Mouse (Mus musculus): ENCODE measurements around the gene Snx18. TPM values are rescaled to one million over a fixed set of nuclear protein-coding genes. Genes with fewer than 3 reads are reported as not detected.

Snx18 gene
- polyA plus RNA-seq, 1 experiment: 13.7 TPM

DNA sequence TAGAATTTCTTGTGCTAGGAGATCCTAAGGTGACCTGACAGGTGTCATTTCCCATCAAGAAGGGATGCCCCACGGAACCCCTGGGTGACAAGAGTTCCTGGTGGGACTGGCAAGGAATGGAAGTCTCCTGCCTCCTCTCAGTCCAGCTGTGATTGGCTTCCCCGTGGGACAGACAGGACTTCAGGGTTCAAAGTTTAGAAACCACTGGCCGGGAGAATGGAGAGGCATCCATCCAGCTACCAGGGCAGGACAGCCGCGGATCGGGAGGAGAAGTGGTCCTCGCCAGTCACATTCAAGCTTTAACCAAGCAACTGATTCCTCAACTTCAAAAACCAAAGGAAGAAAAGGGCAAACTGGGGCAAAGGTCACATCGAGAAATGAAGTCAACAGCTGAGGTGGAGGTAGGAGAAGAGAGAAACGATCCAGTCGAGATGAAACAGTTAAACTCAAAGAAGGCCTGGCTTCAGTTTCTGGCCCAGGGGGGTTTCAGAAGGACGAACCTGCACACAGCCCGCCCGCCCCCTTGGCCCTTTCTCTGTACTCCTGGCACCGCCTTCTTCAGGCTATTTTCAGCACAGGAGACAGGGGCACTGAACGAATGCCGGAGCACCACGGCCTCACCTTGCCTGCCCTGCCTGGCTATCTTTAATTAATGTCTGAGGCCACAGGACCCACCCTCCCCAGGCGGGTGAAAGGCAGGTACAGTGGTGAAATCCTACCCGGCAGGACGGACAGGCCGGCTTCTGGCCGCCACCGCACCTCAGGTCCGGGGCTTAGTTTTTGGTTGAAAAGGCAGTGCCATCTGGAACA is 6.0 kb downstream of the Snx18 start:
- Histone ChIP-seq H3K27me3 (ENCODE audit: control insufficient read depth, insufficient read depth, low read length) (no peaks in the 10 kb centered on the region), H3K4me3 (ENCODE audit: extremely low read depth, insufficient read depth, insufficient read length) (no peak overlapping the region), H3K27ac (ENCODE audit: insufficient read depth, low read length) (no peak overlapping the region; the same call in 1 of the 2 replicates), H3K36me3 (ENCODE audit: control insufficient read depth, insufficient read depth, low read length) (peaks cover 1% of the 10 kb centered on the region; the same call in 1 of the 2 replicates), H3K4me1 (ENCODE audit: control insufficient read depth, insufficient read depth, insufficient read length) (peaks cover 15% of the 10 kb centered on the region; the same call in 1 of the 2 replicates)
- TF ChIP-seq POLR2A (IDR thresholded peaks at IDR 0.05; ENCODE audit: low read depth, low read length) (no peak), CTCF (IDR thresholded peaks at IDR 0.05; ENCODE audit: extremely low read depth, insufficient read depth, insufficient read length, insufficient replicate concordance) (no peak)
- no peak for DNase-seq (ENCODE audit: low read depth in 1 of 2, low spot score in 2 of 2)
- 86% methylated on average over 24 of the region's 24 CpGs for WGBS

DNA sequence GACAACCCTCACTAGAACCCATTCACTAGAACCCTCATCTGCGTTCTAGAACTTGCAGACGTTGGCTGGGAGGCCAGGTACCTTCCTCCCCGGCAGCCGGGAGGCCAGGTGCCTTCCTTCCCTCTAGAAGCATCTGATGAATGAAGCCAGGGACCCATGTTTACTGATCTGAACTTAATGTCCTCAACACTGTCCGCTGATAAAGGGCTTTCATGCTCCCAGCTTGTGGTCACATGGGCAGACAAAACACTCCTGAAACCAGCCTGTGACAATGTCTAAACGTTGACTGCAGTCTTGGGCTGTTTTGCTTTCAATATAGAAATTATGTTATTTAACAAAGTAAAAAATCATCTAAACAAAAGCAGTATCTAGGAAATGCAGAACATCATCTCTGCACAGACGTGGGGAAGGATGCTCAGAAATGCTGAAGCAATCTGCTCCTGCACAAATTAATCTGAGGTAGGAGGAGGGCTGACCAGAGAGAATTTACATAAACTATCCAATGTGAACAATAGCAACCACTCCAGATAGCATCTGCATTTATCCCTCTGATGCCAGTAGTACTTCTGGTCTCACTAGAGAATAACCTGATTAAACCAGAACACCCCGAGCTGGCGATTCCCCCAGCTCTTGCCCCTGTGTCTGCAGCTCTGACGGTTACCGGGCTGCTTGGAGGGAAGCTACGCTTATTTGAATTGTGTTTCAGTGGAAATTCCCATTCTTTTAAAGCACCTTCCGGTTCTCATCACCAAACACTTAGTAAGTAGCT is 7.4 kb downstream of the Snx18 start:
- TF ChIP-seq CTCF (IDR thresholded peaks at IDR 0.05; ENCODE audit: extremely low read depth, insufficient read depth, insufficient read length, insufficient replicate concordance) (no peak), POLR2A (IDR thresholded peaks at IDR 0.05; ENCODE audit: low read depth, low read length) (no peak)
- Histone ChIP-seq H3K36me3 (ENCODE audit: control insufficient read depth, insufficient read depth, low read length) (peaks cover 1% of the 10 kb centered on the region; the same call in 1 of the 2 replicates), H3K4me3 (ENCODE audit: extremely low read depth, insufficient read depth, insufficient read length) (no peak overlapping the region), H3K4me1 (ENCODE audit: control insufficient read depth, insufficient read depth, insufficient read length) (peaks cover 10% of the 10 kb centered on the region; the same call in 1 of the 2 replicates), H3K27ac (ENCODE audit: insufficient read depth, low read length) (no peak overlapping the region), H3K27me3 (ENCODE audit: control insufficient read depth, insufficient read depth, low read length) (no peaks in the 10 kb centered on the region)
- DNase-seq (ENCODE audit: low read depth in 1 of 2, low spot score in 2 of 2): no peak
- 78% methylated on average over 13 of the region's 13 CpGs for WGBS

DNA sequence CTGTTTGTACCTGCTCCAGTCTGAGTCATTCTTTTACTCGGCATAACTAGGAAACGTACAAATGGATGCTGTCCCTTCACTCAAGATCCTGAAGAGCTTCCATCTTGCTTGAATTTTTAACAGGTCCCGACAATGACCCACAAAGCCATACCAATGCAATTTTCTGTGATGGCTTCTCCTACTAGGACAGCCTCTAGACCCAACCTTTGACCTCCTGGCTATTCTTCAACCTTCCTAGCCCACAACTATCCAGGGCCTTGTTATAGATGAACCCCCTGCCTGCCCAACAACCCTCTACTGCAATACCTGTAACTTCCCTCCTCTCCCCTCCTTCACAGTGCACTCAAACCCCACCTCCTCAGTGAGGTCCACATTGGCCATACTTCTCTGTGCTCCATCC is 8.9 kb downstream of the Snx18 start:
- peaks cover 9% of the 10 kb centered on the region; the same call in 1 of the 2 replicates for H3K4me1 ChIP-seq (ENCODE audit: control insufficient read depth, insufficient read depth, insufficient read length)
- no peak overlapping the region for H3K4me3 ChIP-seq (ENCODE audit: extremely low read depth, insufficient read depth, insufficient read length)
- H3K27ac ChIP-seq (ENCODE audit: insufficient read depth, low read length): no peak overlapping the region
- H3K27me3 ChIP-seq (ENCODE audit: control insufficient read depth, insufficient read depth, low read length): no peaks in the 10 kb centered on the region
- WGBS: 73% methylated on average over 3 of the region's 3 CpGs
- peaks cover 1% of the 10 kb centered on the region; the same call in 1 of the 2 replicates for H3K36me3 ChIP-seq (ENCODE audit: control insufficient read depth, insufficient read depth, low read length)
- no peak for TF ChIP-seq CTCF (IDR thresholded peaks at IDR 0.05; ENCODE audit: extremely low read depth, insufficient read depth, insufficient read length, insufficient replicate concordance)
- no peak for TF ChIP-seq POLR2A (IDR thresholded peaks at IDR 0.05; ENCODE audit: low read depth, low read length)
- DNase-seq (ENCODE audit: low read depth in 1 of 2, low spot score in 2 of 2): no peak

DNA sequence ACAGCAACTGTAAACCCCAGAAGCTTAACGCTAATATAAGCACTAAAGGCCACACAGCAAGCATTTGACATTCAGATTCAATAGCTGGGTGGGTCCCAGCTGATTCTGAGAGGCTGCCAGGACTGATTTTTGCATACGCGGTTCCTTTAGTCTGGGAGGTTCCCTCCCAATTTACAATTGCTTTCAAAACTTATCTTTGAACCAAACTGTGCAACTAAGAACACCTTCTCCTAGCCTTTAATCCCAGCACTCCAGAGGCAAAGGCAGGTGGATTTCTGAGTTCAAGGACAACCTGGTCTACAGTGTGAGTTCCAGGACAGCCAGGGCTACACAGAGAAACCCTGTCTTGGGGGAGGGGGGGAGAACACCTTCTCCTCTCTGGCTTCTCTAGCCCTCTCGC is 10.5 kb downstream of the Snx18 start:
- DNase-seq (ENCODE audit: low read depth in 1 of 2, low spot score in 2 of 2): no peak
- H3K4me1 ChIP-seq (ENCODE audit: control insufficient read depth, insufficient read depth, insufficient read length): peaks cover 9% of the 10 kb centered on the region; the same call in 1 of the 2 replicates
- TF ChIP-seq CTCF (IDR thresholded peaks at IDR 0.05; ENCODE audit: extremely low read depth, insufficient read depth, insufficient read length, insufficient replicate concordance): no peak
- no peak overlapping the region for H3K27ac ChIP-seq (ENCODE audit: insufficient read depth, low read length)
- no peak overlapping the region for H3K4me3 ChIP-seq (ENCODE audit: extremely low read depth, insufficient read depth, insufficient read length)
- no peaks in the 10 kb centered on the region for H3K27me3 ChIP-seq (ENCODE audit: control insufficient read depth, insufficient read depth, low read length)
- WGBS: 78% methylated on average over 4 of the region's 4 CpGs
- peaks cover 1% of the 10 kb centered on the region; the same call in 1 of the 2 replicates for H3K36me3 ChIP-seq (ENCODE audit: control insufficient read depth, insufficient read depth, low read length)

DNA sequence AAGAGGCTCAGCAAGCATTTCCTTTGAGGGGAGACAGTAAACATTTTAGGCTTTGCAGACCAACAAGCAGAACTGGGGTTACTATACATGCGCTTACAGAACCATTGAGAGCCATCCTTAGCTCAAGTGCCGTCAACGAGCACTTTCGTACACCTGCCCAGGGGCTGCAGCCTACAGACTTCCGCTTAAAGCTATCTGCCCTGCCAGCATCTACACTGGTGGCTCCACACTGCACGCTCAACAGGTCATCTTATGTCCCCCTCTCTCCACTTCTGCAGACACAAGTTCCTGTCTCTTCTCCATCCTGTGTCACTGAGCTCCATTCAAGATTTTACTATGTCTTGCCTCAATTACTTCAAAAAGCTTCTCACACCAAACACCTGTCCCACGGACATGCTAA is 11.0 kb downstream of the Snx18 start:
- no peak overlapping the region for H3K4me3 ChIP-seq (ENCODE audit: extremely low read depth, insufficient read depth, insufficient read length)
- peaks cover 6% of the 10 kb centered on the region; the same call in 1 of the 2 replicates for H3K4me1 ChIP-seq (ENCODE audit: control insufficient read depth, insufficient read depth, insufficient read length)
- H3K27me3 ChIP-seq (ENCODE audit: control insufficient read depth, insufficient read depth, low read length): no peaks in the 10 kb centered on the region
- peaks cover 1% of the 10 kb centered on the region; the same call in 1 of the 2 replicates for H3K36me3 ChIP-seq (ENCODE audit: control insufficient read depth, insufficient read depth, low read length)
- H3K27ac ChIP-seq (ENCODE audit: insufficient read depth, low read length): no peak overlapping the region
- no peak for DNase-seq (ENCODE audit: low read depth in 1 of 2, low spot score in 2 of 2)
- WGBS: 83% methylated on average over 7 of the region's 7 CpGs
- TF ChIP-seq POLR2A (IDR thresholded peaks at IDR 0.05; ENCODE audit: low read depth, low read length) (no peak), CTCF (IDR thresholded peaks at IDR 0.05; ENCODE audit: extremely low read depth, insufficient read depth, insufficient read length, insufficient replicate concordance) (no peak)

DNA sequence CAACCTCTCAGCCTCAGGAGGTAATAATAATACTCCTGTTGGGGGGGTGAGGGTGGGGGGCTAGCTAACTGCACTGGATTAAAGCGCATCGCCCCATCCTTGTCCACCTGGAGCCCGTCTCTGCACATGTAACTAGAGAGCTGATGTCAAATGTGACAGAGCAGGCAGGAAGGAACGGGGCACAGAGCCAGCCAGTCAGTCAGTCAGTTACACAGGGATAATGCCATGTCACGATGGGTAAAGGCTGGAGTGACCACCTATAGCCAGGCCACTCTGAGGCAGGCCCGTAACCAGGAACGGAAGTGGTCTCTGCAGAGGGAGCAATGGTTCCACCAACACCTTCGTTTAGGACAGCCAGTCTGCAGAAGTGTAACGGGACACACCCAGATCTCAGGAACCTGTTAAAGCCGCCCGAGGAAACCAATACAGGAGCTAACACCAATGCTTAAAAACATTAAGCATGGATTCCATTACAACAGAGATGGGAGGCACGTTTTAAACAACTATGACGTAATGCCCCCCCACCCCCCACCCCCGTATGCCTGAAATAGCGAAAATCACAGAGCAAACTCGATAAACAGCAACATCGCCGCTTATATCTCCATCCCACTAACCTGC is 11.5 kb downstream of the Snx18 start:
- no peaks in the 10 kb centered on the region for H3K27me3 ChIP-seq (ENCODE audit: control insufficient read depth, insufficient read depth, low read length)
- H3K4me1 ChIP-seq (ENCODE audit: control insufficient read depth, insufficient read depth, insufficient read length): peaks cover 6% of the 10 kb centered on the region; the same call in 1 of the 2 replicates
- no peak for DNase-seq (ENCODE audit: low read depth in 1 of 2, low spot score in 2 of 2)
- no peak overlapping the region for H3K27ac ChIP-seq (ENCODE audit: insufficient read depth, low read length)
- no peak for TF ChIP-seq CTCF (IDR thresholded peaks at IDR 0.05; ENCODE audit: extremely low read depth, insufficient read depth, insufficient read length, insufficient replicate concordance)
- TF ChIP-seq POLR2A (IDR thresholded peaks at IDR 0.05; ENCODE audit: low read depth, low read length): no peak
- WGBS: 86% methylated on average over 18 of the region's 18 CpGs
- no peaks in the 10 kb centered on the region for H3K36me3 ChIP-seq (ENCODE audit: control insufficient read depth, insufficient read depth, low read length)
- H3K4me3 ChIP-seq (ENCODE audit: extremely low read depth, insufficient read depth, insufficient read length): no peak overlapping the region
